11 mouse cellular contexts compared by ENCODE assay signal in the genomic region with DNA sequence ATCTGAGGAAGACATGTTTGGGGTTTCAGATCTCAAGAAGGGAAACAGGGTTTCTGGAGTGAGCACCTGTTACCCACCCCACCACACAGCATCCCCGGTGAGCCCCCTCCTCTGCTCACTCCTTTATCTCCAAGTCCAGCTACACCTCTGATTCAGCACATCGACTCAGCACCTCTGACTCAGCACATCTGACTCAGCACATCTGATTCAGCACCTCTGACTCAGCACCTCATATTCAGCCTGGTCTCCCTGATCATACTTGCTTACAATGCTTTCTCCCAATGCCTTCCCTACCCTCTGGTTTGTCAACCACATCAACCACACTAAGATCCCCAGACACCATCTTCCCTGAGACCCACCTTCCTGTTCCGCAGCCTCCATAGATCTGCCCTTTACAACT. TPM values are rescaled to one million over a fixed set of nuclear protein-coding genes. Genes with fewer than 3 reads are reported as not detected.
DNase-seq lines count a peak whose midpoint lies in the region; ATAC-seq and TF ChIP-seq lines count a peak whose summit lies in the region.
"Had no signal": no experiment of that assay in that cellular context is flagged by ENCODE, and none has a peak within 500 bp of the region (broad histone marks: within the 10 kb centered on the region; RNA-seq: fewer than 3 reads in every experiment).

No protein-coding gene starts in this region.

- no peak for DNase-seq in heart, adult 8-10 months (ENCODE audit: low spot score)
- DNase-seq in G1E (ENCODE audit: low spot score) = peak; percentile 16
- peak; percentile 40 for DNase-seq in stomach, postnatal 0 days (ENCODE audit: low spot score)
- DNase-seq in layer of hippocampus, adult 9-11 months = no peak
- DNase-seq in layer of hippocampus, postnatal 10 days (ENCODE audit: low spot score in 2 of 2) = no peak
- no peak for DNase-seq in urinary bladder, postnatal 10 days (ENCODE audit: low spot score)

- peak overlapping the region; percentile 43; the same call in 1 of the 2 replicates for H3K27ac ChIP-seq in heart, embryonic 11.5 days (ENCODE audit: low read depth, low read length)
- H3K27ac ChIP-seq in stomach, postnatal 0 days (replicated peaks) = no peak overlapping the region

- H3K4me3 ChIP-seq in heart, embryonic 11.5 days (ENCODE audit: low read depth, low read length) = no peak overlapping the region
- peak overlapping the region; percentile 8; the same call in 1 of the 2 replicates for H3K4me3 ChIP-seq in G1E (ENCODE audit: low read depth, low read length)
- H3K4me3 ChIP-seq in stomach, postnatal 0 days (ENCODE audit: low read depth, low read length) = no peak overlapping the region

- no peaks in the 10 kb centered on the region for H3K36me3 ChIP-seq in heart, embryonic 11.5 days (ENCODE audit: control insufficient read depth, insufficient read depth, low read length)
- H3K36me3 ChIP-seq in G1E (replicated peaks) = no peaks in the 10 kb centered on the region
- no peaks in the 10 kb centered on the region for H3K36me3 ChIP-seq in stomach, postnatal 0 days (ENCODE audit: control insufficient read depth, insufficient read depth, low read length)

- no peak overlapping the region; the same call in 1 of the 2 replicates for H3K4me2 ChIP-seq in heart, embryonic 11.5 days
- no peak overlapping the region for H3K4me2 ChIP-seq in stomach, postnatal 0 days (replicated peaks; ENCODE audit: low read depth)

- no peak overlapping the region for H3K9ac ChIP-seq in heart, embryonic 11.5 days (ENCODE audit: low read depth, low read length)
- no peak overlapping the region for H3K9ac ChIP-seq in stomach, postnatal 0 days (ENCODE audit: low read length)

- peaks cover 13% of the 10 kb centered on the region for H3K27me3 ChIP-seq in heart, embryonic 11.5 days (ENCODE audit: control insufficient read depth, insufficient read depth, low read length)
- H3K27me3 ChIP-seq in G1E (ENCODE audit: insufficient read depth, low read length) = peaks cover 27% of the 10 kb centered on the region
- no peaks in the 10 kb centered on the region for H3K27me3 ChIP-seq in stomach, postnatal 0 days (ENCODE audit: control insufficient read depth, insufficient read depth, low read length)

- WGBS in heart, embryonic 11.5 days (ENCODE audit: insufficient replicate concordance) = 62% methylated on average over 3 of the region's 3 CpGs
- 64% methylated on average over 3 of the region's 3 CpGs for WGBS in stomach, postnatal 0 days

- no peak for TF ChIP-seq EP300 in stomach, postnatal 0 days (optimal IDR thresholded peaks at IDR 0.05)

- no peaks in the 10 kb centered on the region; the same call in 1 of the 2 replicates for H3K4me1 ChIP-seq in heart, embryonic 11.5 days (ENCODE audit: control insufficient read depth, insufficient read depth, low read length)
- H3K4me1 ChIP-seq in G1E (ENCODE audit: insufficient read depth, low read depth, low read length) = peaks cover 55% of the 10 kb centered on the region
- no peaks in the 10 kb centered on the region; the same call in 1 of the 2 replicates for H3K4me1 ChIP-seq in stomach, postnatal 0 days (replicated peaks; ENCODE audit: control insufficient read depth, insufficient read depth)

- ATAC-seq in heart, embryonic 11.5 days (replicated peaks; ENCODE audit: insufficient number of reproducible peaks, low FRiP score, low TSS enrichment) = peak; percentile 82
- ATAC-seq in G1E (ENCODE audit: extremely low read depth, insufficient number of reproducible peaks, low FRiP score, poor library complexity, severe bottlenecking) = peak; percentile 59
- ATAC-seq in erythroblast, adult 5-6 weeks (replicated peaks; ENCODE audit: low FRiP score, poor library complexity, severe bottlenecking) = peak; percentile 90
- ATAC-seq in stomach, postnatal 0 days (ENCODE audit: low FRiP score, low TSS enrichment) = no peak

- no peaks in the 10 kb centered on the region for H3K9me3 ChIP-seq in heart, embryonic 11.5 days (replicated peaks; ENCODE audit: control insufficient read depth, low read length)
- no peaks in the 10 kb centered on the region for H3K9me3 ChIP-seq in G1E (replicated peaks)
- no peaks in the 10 kb centered on the region for H3K9me3 ChIP-seq in stomach, postnatal 0 days (ENCODE audit: control insufficient read depth, low read length)

- no peak for TF ChIP-seq CTCF in G1E (IDR thresholded peaks at IDR 0.05; ENCODE audit: low read depth, low read length)
- no peak for TF ChIP-seq CTCF in stomach, postnatal 0 days (IDR thresholded peaks at IDR 0.05; ENCODE audit: low read depth)

RNA-seq across cellular contexts. Expression of a gene that starts 3.5 kb away (rescaled TPM):
- 0.34 and 1.3 TPM in 2 replicates for polyA plus RNA-seq in heart, embryonic 11.5 days (2014; fragmentation: Nextera tagmentation; extraction: Ambion mirVana)
- not detected for total RNA-seq in heart, adult 8-10 months (2022)
- not detected in 2 replicates for total RNA-seq in G1E (2014; fragmentation: Nextera tagmentation)
- not detected in 2 replicates for total RNA-seq in G1E (2017)
- not detected in 2 replicates for polyA plus RNA-seq in G1E (2012)
- total RNA-seq in erythroblast, adult 5-6 weeks (2015; ENCODE audit: low replicate concordance) = not detected in 2 replicates
- not detected in 2 replicates for total RNA-seq in erythroblast, adult 5-6 weeks (2017; ENCODE audit: low replicate concordance)
- polyA plus RNA-seq in stomach, postnatal 0 days (2015; fragmentation: Nextera tagmentation; extraction: Ambion mirVana) = 0.08 TPM in 1 of 2 replicates, not detected in the other
- under 1 TPM in 1 of 2 experiments, not detected in 1; 0.30 TPM for total RNA-seq in layer of hippocampus, postnatal 10 days (2021)
- polyA plus RNA-seq: forebrain, embryonic 16.5 days; heart, postnatal 0 days; lung, embryonic 16.5 days had no signal

RNA-seq across cellular contexts. Expression of a gene that starts 8.7 kb away (rescaled TPM):
- 0.43 and 0.66 TPM in 2 replicates for polyA plus RNA-seq in heart, embryonic 11.5 days (2014; fragmentation: Nextera tagmentation; extraction: Ambion mirVana)
- total RNA-seq in heart, adult 8-10 months (2022) = under 1 TPM in 2 of 4 experiments, not detected in 2; 0.11 to 0.16 TPM
- not detected in 2 replicates for total RNA-seq in G1E (2014; fragmentation: Nextera tagmentation)
- not detected in 2 replicates for total RNA-seq in G1E (2017)
- not detected in 2 replicates for polyA plus RNA-seq in G1E (2012)
- total RNA-seq in erythroblast, adult 5-6 weeks (2015; ENCODE audit: low replicate concordance) = not detected in 2 replicates
- total RNA-seq in erythroblast, adult 5-6 weeks (2017; ENCODE audit: low replicate concordance) = not detected in 2 replicates
- 26.9 and 28.2 TPM in 2 replicates for polyA plus RNA-seq in stomach, postnatal 0 days (2015; fragmentation: Nextera tagmentation; extraction: Ambion mirVana)
- 1 to 10 TPM in 1 of 2 experiments, under 1 TPM in 1; 0.87 to 1.9 TPM for total RNA-seq in layer of hippocampus, postnatal 10 days (2021)

RNA-seq across cellular contexts. Expression of a gene that starts 37.3 kb away (rescaled TPM):
- 11.3 and 12.2 TPM in 2 replicates for polyA plus RNA-seq in heart, embryonic 11.5 days (2014; fragmentation: Nextera tagmentation; extraction: Ambion mirVana)
- 1 to 10 TPM; 3.9 to 5.7 (median 5.3) TPM for total RNA-seq in heart, adult 8-10 months (2022)
- 8.7 and 10.7 TPM in 2 replicates for total RNA-seq in G1E (2014; fragmentation: Nextera tagmentation)
- 12.7 and 14.0 TPM in 2 replicates for total RNA-seq in G1E (2017)
- polyA plus RNA-seq in G1E (2012) = 2.9 and 4.5 TPM in 2 replicates
- 0.58 and 0.84 TPM in 2 replicates for total RNA-seq in erythroblast, adult 5-6 weeks (2015; ENCODE audit: low replicate concordance)
- 2.6 TPM in 1 of 2 replicates, not detected in the other for total RNA-seq in erythroblast, adult 5-6 weeks (2017; ENCODE audit: low replicate concordance)
- polyA plus RNA-seq in stomach, postnatal 0 days (2015; fragmentation: Nextera tagmentation; extraction: Ambion mirVana) = 5.9 and 7.3 TPM in 2 replicates
- total RNA-seq in layer of hippocampus, postnatal 10 days (2021) = 1 to 10 TPM; 8.3 to 8.6 TPM

RNA-seq across cellular contexts. Expression of a gene that starts 52.7 kb away (rescaled TPM):
- polyA plus RNA-seq in heart, embryonic 11.5 days (2014; fragmentation: Nextera tagmentation; extraction: Ambion mirVana) = 16.1 and 22.1 TPM in 2 replicates
- total RNA-seq in heart, adult 8-10 months (2022) = 1 to 10 TPM; 1.7 to 2.0 (median 1.8) TPM
- 15.4 and 15.9 TPM in 2 replicates for total RNA-seq in G1E (2014; fragmentation: Nextera tagmentation)
- 29.6 and 33.2 TPM in 2 replicates for total RNA-seq in G1E (2017)
- 37.9 and 43.4 TPM in 2 replicates for polyA plus RNA-seq in G1E (2012)
- 2.3 and 4.4 TPM in 2 replicates for total RNA-seq in erythroblast, adult 5-6 weeks (2015; ENCODE audit: low replicate concordance)
- total RNA-seq in erythroblast, adult 5-6 weeks (2017; ENCODE audit: low replicate concordance) = 1.5 and 1.7 TPM in 2 replicates
- 4.7 and 7.1 TPM in 2 replicates for polyA plus RNA-seq in stomach, postnatal 0 days (2015; fragmentation: Nextera tagmentation; extraction: Ambion mirVana)
- total RNA-seq in layer of hippocampus, postnatal 10 days (2021) = 10 to 100 TPM; 94.3 to 97.7 TPM

Comparison
In these comparisons a context has a peak if more than half of its experiments do, and no peak if none do; other contexts are left out.
1. DNase-seq: peak in G1E (single experiment) and stomach, postnatal 0 days (single experiment); none in heart, adult 8-10 months (single experiment), layer of hippocampus, adult 9-11 months (single experiment), layer of hippocampus, postnatal 10 days (0 of 2) and urinary bladder, postnatal 10 days (single experiment).